8 mouse cellular contexts compared by ENCODE assay signal in genomic region chr11:53736771-53737572, GRCm38 (mm10). TPM values are rescaled to one million over a fixed set of nuclear protein-coding genes. Genes with fewer than 3 reads are reported as not detected.
DNase-seq lines count a peak whose midpoint lies in the region; ATAC-seq and TF ChIP-seq lines count a peak whose summit lies in the region.

No protein-coding gene starts in this region.

- H3K9me3 ChIP-seq in embryonic facial prominence, embryonic 11.5 days (replicated peaks; ENCODE audit: control insufficient read depth, low read length) = no peaks in the 10 kb centered on the region
- H3K9me3 ChIP-seq in kidney, embryonic 15.5 days (replicated peaks) = no peaks in the 10 kb centered on the region
- no peaks in the 10 kb centered on the region for H3K9me3 ChIP-seq in limb, embryonic 14.5 days (ENCODE audit: control insufficient read depth, low read length)

- H3K4me1 ChIP-seq in embryonic facial prominence, embryonic 11.5 days (ENCODE audit: control insufficient read depth, insufficient read depth, low read length) = no peaks in the 10 kb centered on the region
- 0 out of 2 replicates have a peak, but pooled peaks cover 5% of the 10 kb centered on the region for H3K4me1 ChIP-seq in kidney, embryonic 15.5 days
- H3K4me1 ChIP-seq in limb, embryonic 14.5 days (ENCODE audit: control insufficient read depth, insufficient read depth, low read length) = no peaks in the 10 kb centered on the region

- no peaks in the 10 kb centered on the region for H3K27me3 ChIP-seq in embryonic facial prominence, embryonic 11.5 days (ENCODE audit: control insufficient read depth, insufficient read depth, low read length)
- no peaks in the 10 kb centered on the region for H3K27me3 ChIP-seq in kidney, embryonic 15.5 days
- H3K27me3 ChIP-seq in limb, embryonic 14.5 days (ENCODE audit: control insufficient read depth, insufficient read depth, low read length) = no peaks in the 10 kb centered on the region

- TF ChIP-seq POLR2A in limb, embryonic 14.5 days (IDR thresholded peaks at IDR 0.05; ENCODE audit: borderline replicate concordance, extremely low read depth, insufficient read depth, insufficient read length) = no peak

- no peak overlapping the region for H3K4me2 ChIP-seq in embryonic facial prominence, embryonic 11.5 days (ENCODE audit: low read depth, low read length)
- no peak overlapping the region for H3K4me2 ChIP-seq in kidney, embryonic 15.5 days
- no peak overlapping the region for H3K4me2 ChIP-seq in limb, embryonic 14.5 days (replicated peaks; ENCODE audit: low read depth, low read length, severe bottlenecking)

- DNase-seq in A20 (ENCODE audit: low read depth, low spot score) = peak; percentile 91
- peak; percentile 86 for DNase-seq in adrenal gland, postnatal 10 days
- DNase-seq in embryonic facial prominence, embryonic 11.5 days (ENCODE audit: low spot score) = peak; percentile 86
- DNase-seq in heart, adult 8-10 months (ENCODE audit: low spot score) = peak; percentile 79
- peak; percentile 81 for DNase-seq in limb, embryonic 14.5 days (ENCODE audit: low spot score)
- peak; percentile 74 to 90 for DNase-seq in spleen, postnatal 4 days (ENCODE audit: low spot score in 2 of 2)

- H3K4me3 ChIP-seq in embryonic facial prominence, embryonic 11.5 days (ENCODE audit: low read depth, low read length) = no peak overlapping the region
- H3K4me3 ChIP-seq in kidney, embryonic 15.5 days (replicated peaks) = no peak overlapping the region
- H3K4me3 ChIP-seq in limb, embryonic 14.5 days (replicated peaks; ENCODE audit: low read length) = no peak overlapping the region

- no peak overlapping the region for H3K9ac ChIP-seq in embryonic facial prominence, embryonic 11.5 days (replicated peaks; ENCODE audit: low read length)
- no peak overlapping the region for H3K9ac ChIP-seq in kidney, embryonic 15.5 days
- H3K9ac ChIP-seq in limb, embryonic 14.5 days (ENCODE audit: low read depth, low read length, severe bottlenecking) = no peak overlapping the region

- H3K27ac ChIP-seq in embryonic facial prominence, embryonic 11.5 days (replicated peaks; ENCODE audit: low read depth, low read length) = no peak overlapping the region
- H3K27ac ChIP-seq in kidney, embryonic 15.5 days = peak overlapping the region; percentile 37; the same call in 1 of the 2 replicates
- H3K27ac ChIP-seq in limb, embryonic 14.5 days (replicated peaks; ENCODE audit: low read depth, low read length) = no peak overlapping the region

- ATAC-seq in embryonic facial prominence, embryonic 11.5 days (replicated peaks; ENCODE audit: insufficient number of reproducible peaks, low FRiP score, low TSS enrichment, low read depth) = peak; percentile 67; the same call in 1 of the 2 replicates
- peak; percentile 69 for ATAC-seq in kidney, embryonic 15.5 days (replicated peaks; ENCODE audit: low FRiP score)
- ATAC-seq in limb, embryonic 14.5 days (ENCODE audit: low FRiP score, low read depth) = peak; percentile 79
- ATAC-seq in monocyte, adult 5-6 weeks (replicated peaks; ENCODE audit: insufficient number of reproducible peaks, low FRiP score, low TSS enrichment, poor library complexity, severe bottlenecking) = peak; percentile 74

- no peaks in the 10 kb centered on the region for H3K36me3 ChIP-seq in embryonic facial prominence, embryonic 11.5 days (replicated peaks; ENCODE audit: control insufficient read depth, insufficient read depth, low read depth, low read length)
- H3K36me3 ChIP-seq in kidney, embryonic 15.5 days = no peaks in the 10 kb centered on the region
- H3K36me3 ChIP-seq in limb, embryonic 14.5 days (ENCODE audit: control insufficient read depth, insufficient read depth, low read length) = no peaks in the 10 kb centered on the region

- WGBS in embryonic facial prominence, embryonic 11.5 days = 46% methylated on average over 14 of the region's 14 CpGs
- WGBS in kidney, embryonic 15.5 days = 50% methylated on average over 14 of the region's 14 CpGs
- WGBS in limb, embryonic 14.5 days = 46% methylated on average over 14 of the region's 14 CpGs

RNA-seq across cellular contexts. Expression of gene Il5, which starts 16.4 kb away (rescaled TPM):
- total RNA-seq in adrenal gland, postnatal 10 days (2021) = not detected
- polyA plus RNA-seq in embryonic facial prominence, embryonic 11.5 days (2014; fragmentation: Nextera tagmentation; extraction: Ambion mirVana) = not detected in 2 replicates
- total RNA-seq in heart, adult 8-10 months (2022) = under 1 TPM in 1 of 4 experiments, not detected in 3; 0.16 TPM
- polyA plus RNA-seq in kidney, embryonic 15.5 days (2015; fragmentation: Nextera tagmentation; extraction: Ambion mirVana) = not detected in 2 replicates
- polyA plus RNA-seq in limb, embryonic 14.5 days (2012; rRNA removed) = not detected in 2 replicates
- not detected in 2 replicates for polyA plus RNA-seq in limb, embryonic 14.5 days (2014; fragmentation: Nextera tagmentation; extraction: Ambion mirVana)
- total RNA-seq in monocyte, adult 5-6 weeks (2017) = not detected in 3 replicates

RNA-seq across cellular contexts. Expression of gene Rad50, which starts 29.9 kb away (rescaled TPM):
- 10 to 100 TPM; 12.6 to 16.8 TPM for total RNA-seq in adrenal gland, postnatal 10 days (2021)
- 26.5 and 26.8 TPM in 2 replicates for polyA plus RNA-seq in embryonic facial prominence, embryonic 11.5 days (2014; fragmentation: Nextera tagmentation; extraction: Ambion mirVana)
- total RNA-seq in heart, adult 8-10 months (2022) = 1 to 10 TPM; 6.4 to 9.5 (median 7.3) TPM
- polyA plus RNA-seq in kidney, embryonic 15.5 days (2015; fragmentation: Nextera tagmentation; extraction: Ambion mirVana) = 27.2 and 27.7 TPM in 2 replicates
- 8.7 and 11.1 TPM in 2 replicates for polyA plus RNA-seq in limb, embryonic 14.5 days (2012; rRNA removed)
- 18.9 and 21.2 TPM in 2 replicates for polyA plus RNA-seq in limb, embryonic 14.5 days (2014; fragmentation: Nextera tagmentation; extraction: Ambion mirVana)
- total RNA-seq in monocyte, adult 5-6 weeks (2017) = 27.8 to 53.5 TPM (median 45.6 TPM) in 3 replicates

RNA-seq across cellular contexts. Expression of gene Irf1, which starts 32.8 kb away (rescaled TPM):
- total RNA-seq in adrenal gland, postnatal 10 days (2021) = 10 to 100 TPM; 20.0 to 36.7 TPM
- polyA plus RNA-seq in embryonic facial prominence, embryonic 11.5 days (2014; fragmentation: Nextera tagmentation; extraction: Ambion mirVana) = 7.0 and 7.7 TPM in 2 replicates
- 10 to 100 TPM; 15.7 to 20.1 (median 17.2) TPM for total RNA-seq in heart, adult 8-10 months (2022)
- polyA plus RNA-seq in kidney, embryonic 15.5 days (2015; fragmentation: Nextera tagmentation; extraction: Ambion mirVana) = 12.6 and 15.3 TPM in 2 replicates
- 13.8 and 16.8 TPM in 2 replicates for polyA plus RNA-seq in limb, embryonic 14.5 days (2012; rRNA removed)
- 10.7 and 11.8 TPM in 2 replicates for polyA plus RNA-seq in limb, embryonic 14.5 days (2014; fragmentation: Nextera tagmentation; extraction: Ambion mirVana)
- 300 to 388 TPM (median 378 TPM) in 3 replicates for total RNA-seq in monocyte, adult 5-6 weeks (2017)

RNA-seq across cellular contexts. Expression of gene Gm17334, which starts 36.0 kb away (rescaled TPM):
- total RNA-seq in adrenal gland, postnatal 10 days (2021) = 1 to 10 TPM in 1 of 2 experiments, not detected in 1; 1.2 TPM
- polyA plus RNA-seq in embryonic facial prominence, embryonic 11.5 days (2014; fragmentation: Nextera tagmentation; extraction: Ambion mirVana) = not detected in 2 replicates
- under 1 TPM; 0.40 to 0.60 (median 0.45) TPM for total RNA-seq in heart, adult 8-10 months (2022)
- polyA plus RNA-seq in kidney, embryonic 15.5 days (2015; fragmentation: Nextera tagmentation; extraction: Ambion mirVana) = 0.23 TPM in 1 of 2 replicates, not detected in the other
- 0.11 and 0.33 TPM in 2 replicates for polyA plus RNA-seq in limb, embryonic 14.5 days (2012; rRNA removed)
- polyA plus RNA-seq in limb, embryonic 14.5 days (2014; fragmentation: Nextera tagmentation; extraction: Ambion mirVana) = 0.28 and 0.30 TPM in 2 replicates
- total RNA-seq in monocyte, adult 5-6 weeks (2017) = 0.68 TPM in 1 of 3 replicates, not detected in the others
